Mouse (Mus musculus): ENCODE results near the gene Cdc6. TPM values are rescaled to one million over a fixed set of nuclear protein-coding genes. Genes with fewer than 3 reads are reported as not detected.

Gene Cdc6
- total RNA-seq, 2 experiments from 2014 or later, result 0.36 to 0.79 TPM

DNA sequence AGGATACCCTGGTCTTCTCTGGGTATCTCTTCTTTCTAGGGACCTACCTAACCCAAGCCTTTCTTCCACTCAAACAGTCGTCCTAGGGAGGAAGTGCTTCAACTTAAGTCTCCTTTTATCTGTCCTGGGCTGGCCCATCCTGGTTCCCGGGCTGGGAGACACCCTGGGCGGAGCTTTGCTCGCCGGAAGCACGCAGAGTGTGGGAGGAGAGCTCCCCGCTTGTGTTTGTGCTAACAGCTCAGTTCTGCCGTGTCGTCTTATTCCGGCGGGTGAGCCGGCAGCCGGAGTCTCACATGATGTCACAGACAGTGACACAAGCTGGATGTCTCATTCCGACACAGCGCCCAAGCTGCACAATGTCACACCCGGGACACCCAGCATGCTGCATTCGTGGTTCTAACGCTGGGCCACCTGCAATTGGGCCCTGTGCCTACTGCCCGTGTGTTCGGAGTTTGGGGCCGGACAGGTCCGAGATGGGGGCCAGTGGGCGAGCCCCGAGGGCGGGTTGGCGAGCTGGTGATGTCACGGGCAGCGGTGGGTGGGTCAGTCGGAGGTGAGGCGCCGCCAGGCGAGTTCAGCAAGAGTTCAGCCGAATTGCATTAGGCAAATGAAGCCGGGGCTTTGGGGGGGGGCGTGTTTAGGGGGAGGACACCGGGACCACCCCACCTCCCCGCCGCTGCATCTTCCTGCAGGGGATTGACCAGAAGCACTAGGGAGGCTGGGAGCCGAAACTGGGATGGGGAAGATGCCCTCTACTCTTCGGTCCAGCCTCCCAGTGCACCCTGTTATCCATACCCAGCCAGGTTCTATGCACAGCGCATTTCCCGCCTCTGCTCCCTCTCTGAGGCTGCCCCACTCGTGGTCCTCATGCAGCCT is 52.1 kb downstream of the Cdc6 start:
- peak in 1 of 2 experiments; percentile 72 for DNase-seq (ENCODE audit: low spot score in 2 of 2)

DNA sequence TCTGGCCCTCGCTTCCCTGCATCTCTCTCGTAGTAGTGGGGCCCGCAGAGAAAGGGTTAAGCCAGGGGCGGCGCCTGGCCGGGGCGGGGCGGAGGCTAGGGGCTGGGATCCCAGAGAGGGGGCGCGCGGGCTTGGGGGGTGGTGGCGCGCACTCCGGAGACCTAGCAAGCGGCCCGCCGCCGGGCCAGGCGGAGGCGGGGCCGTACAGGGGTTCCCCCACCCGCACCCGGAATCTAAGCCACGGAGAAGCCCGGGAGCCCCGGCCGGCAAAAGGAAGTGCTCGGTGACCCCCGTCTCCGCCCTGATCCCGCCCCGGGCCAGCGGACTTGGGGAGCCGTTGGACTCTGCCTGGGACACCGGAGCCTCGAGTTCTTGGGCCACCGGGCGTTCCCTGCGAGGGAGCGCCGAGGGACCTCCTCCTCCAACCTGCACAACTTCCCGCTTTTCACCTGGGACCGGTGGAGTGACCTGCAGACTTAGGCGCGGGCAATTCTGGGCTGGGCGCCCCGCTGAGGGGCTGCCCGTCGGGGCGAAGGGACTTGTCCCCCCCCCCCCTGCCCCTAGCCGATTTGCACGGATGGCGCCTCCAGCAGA is 52.8 kb downstream of the Cdc6 start:
- DNase-seq (ENCODE audit: low spot score in 2 of 2), result peak in 1 of 2 experiments; percentile 32

DNA sequence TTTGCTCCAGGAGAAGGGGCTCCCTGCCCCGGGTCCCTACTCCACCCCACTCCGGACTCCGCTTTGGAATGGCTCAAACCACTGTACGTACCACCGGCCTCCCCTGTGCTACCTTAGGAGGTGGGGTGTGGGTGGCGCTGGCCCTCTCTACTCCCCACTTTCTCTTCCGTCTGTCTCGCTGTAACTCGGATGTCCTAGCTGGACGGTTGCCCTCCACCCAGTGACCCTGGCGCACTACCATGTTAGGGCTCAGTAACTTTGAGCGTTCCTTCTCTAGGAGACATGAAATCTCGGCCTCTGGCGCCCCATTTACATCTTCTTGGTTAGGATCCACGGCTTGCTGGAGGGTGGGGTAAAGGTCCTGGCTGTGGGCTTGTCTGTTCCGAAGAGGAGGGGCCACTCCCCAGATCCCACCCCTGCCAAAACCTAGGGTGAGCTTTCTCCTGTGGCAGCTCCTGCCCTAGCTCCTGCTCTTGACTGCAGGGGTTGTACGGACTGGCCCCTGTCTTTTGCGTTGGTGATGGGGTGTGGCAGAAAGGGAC is 53.5 kb downstream of the Cdc6 start:
- no peak for DNase-seq (ENCODE audit: low spot score in 2 of 2)

DNA sequence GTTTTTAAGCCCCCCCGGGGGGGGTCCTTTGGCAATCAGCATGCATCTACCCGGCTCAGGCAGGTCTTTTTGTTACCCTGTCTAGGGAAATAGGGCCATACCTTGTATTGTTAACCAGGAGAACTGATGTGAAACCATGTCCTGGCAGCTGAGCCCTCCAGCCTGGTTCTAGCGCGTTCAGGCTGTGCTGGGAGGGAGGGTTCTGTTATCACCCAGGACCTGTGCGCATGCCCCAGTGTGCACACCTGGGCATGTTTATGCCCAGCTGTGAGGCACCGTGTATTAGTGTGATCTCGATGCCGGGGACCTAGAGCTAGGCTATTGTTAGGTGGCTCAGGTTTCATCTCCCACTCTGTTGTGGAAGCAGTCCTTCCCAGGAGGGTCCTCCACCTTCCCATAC is 54.2 kb downstream of the Cdc6 start:
- no peak for DNase-seq (ENCODE audit: low spot score in 2 of 2)

DNA sequence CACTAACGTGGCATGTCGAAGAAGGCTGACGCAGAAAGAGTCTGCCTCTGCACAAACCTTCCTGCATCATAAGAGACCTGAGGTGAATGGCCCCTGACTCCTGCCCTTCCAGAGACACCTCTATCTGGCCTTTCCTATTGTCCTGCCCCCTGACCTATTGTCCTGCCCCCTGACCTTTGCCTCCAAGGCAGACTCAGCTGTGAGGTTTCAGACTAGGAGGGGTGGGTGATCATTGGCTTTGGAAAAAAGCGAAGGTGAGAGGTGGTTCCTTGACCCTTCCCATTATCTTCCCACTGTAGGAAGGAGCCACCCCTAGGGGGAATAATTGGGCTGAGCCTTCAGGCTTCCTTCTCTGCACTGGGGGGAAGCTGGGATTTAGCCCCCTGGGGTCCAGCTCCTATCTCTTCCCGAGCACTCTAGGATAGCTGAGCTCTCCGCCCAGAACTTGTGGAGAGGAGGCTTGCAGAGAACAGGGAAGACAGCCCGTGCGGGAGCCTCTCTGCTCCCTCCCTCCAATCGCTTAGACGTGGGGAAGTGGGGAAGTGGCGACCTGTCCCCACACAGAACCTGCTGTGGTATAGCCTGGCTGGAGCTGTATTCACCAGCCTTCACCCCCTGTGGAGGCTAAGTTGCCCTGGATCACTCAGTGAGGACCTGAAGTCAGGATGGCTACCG is 55.0 kb downstream of the Cdc6 start:
- no peak for DNase-seq (ENCODE audit: low spot score in 2 of 2)

DNA sequence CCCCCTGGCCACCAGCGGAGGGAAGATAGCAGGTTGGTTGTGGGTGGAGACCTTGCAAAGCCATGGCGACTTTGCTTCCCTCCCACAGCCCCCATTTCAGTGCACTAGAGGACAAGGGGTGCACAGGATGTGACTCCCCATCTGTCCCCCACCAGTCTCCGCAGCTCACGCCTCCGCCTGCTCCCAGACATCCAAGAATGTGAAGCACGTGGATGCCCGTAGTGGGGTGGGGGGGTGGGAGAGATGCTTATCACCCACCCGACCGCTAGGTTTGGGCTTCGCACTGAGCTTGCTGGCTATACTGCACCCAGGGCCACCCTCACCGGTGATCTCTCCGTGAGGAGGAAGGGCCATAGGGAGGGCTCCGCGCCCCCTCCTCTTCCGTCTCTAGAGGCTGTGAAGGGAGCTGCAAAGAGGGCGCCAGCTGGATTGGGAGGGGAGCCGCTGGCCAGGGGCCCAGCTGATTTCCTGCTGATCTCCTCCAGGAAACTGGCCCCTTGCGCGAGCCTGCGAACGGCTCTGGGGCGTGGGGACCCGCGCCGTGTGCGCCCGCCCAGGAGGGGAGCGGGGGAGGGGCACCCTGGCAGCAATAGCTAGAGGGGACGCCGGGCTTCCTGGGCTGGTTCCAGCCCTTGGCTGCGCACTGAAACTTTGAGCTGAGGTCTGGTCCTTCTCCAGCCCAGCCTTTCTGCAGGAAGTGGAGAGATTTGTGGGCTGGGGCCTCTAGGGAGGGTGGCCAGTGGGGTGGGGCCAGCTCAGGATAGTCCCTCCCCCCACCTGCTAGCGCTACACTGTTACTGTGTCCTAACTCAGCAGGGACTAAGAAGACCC is 55.8 kb downstream of the Cdc6 start:
- DNase-seq (ENCODE audit: low spot score in 2 of 2), result peak in 1 of 2 experiments; percentile 41

DNA sequence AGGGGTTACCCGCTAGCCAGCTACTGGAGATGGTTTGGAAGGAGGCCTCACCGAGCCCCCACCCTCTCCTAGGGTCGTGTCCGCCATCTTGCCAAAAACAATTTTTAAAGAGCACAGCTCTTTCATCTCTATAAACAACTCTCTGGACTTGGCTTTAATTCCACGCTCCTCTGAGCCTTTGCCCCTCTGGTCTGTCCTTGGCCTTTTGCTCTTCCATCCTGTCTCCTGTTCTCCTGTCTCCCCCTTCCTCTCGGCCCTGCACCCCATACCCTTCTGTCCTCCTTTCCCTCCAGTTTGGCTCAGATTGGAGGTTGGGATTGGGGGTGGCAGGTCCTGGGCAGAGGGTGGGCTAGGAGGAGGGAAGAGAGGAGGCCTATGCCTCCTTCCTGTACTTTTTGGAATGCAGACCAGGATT is 56.6 kb downstream of the Cdc6 start:
- no peak for DNase-seq (ENCODE audit: low spot score in 2 of 2)

DNA sequence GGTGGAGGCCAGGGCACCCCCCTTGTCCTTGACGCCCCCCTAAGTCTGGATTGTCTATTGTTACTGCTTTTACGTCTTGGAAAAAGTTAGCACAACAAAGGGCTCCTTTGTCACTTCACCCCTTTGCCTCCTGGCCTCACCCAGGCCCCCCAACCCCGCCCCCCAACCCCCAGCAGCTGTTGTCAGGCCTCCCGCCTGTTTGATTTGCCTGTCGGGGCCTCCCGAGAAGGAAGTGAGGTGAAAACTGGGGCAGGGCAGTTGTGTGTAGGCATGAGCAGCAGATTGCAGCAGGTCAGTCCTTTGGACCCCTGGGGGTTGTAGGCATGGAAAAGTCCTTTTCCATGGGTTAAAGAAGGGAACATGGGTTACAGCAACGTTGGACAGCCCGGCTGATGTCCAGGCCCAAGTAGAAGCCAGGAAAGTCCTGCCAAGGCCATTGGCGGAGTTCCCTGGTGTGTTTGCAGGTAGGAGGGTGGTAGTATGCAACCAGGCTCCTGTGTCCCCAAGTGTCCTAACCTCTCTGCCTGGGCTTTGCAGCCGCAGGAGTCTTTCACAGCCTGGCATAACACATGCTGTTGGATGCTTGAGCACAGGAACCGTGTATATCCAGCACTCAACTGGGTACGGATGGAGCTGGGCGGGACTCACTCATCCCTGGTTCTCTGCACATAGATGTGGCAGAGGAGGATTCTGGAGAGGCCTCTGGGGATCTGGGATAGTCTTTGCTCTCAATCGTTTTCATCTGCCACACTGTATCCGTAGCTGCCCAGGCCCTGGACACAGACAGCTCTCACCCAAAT is 57.2 kb downstream of the Cdc6 start:
- no peak for DNase-seq (ENCODE audit: low spot score in 2 of 2)

DNA sequence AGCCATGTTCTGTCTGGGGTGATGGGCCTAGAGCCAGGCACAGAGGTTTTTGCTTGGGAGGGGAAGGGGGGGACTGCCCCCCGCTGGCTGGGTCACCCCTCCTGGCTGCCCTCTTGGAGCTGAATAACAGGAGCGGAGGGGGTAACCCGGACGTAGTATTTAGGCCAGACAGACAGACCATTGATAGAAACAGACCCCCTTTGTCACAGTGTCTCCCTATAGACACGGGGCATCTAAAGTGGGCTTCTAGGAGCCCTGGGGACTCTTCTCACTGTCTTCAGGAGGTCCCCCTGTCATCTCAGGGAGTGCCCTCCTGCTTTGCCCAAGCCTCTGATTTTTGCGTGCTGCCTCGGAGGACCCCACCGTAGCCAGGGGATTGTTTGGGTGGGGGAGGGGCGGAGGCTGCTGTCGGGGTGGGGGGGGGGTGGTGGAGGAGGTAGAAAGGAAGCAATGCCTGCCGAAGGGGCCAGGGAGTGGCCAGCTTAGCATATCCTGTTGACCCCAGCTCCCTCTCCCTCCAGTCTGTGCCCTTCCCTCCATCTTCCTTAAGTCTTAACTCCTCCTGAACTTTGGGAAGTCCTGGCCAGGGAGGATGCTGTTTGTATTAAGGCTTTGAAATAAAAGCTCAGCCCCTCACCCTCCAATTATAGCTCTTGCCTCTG is 57.9 kb downstream of the Cdc6 start:
- DNase-seq (ENCODE audit: low spot score in 2 of 2), result no peak

DNA sequence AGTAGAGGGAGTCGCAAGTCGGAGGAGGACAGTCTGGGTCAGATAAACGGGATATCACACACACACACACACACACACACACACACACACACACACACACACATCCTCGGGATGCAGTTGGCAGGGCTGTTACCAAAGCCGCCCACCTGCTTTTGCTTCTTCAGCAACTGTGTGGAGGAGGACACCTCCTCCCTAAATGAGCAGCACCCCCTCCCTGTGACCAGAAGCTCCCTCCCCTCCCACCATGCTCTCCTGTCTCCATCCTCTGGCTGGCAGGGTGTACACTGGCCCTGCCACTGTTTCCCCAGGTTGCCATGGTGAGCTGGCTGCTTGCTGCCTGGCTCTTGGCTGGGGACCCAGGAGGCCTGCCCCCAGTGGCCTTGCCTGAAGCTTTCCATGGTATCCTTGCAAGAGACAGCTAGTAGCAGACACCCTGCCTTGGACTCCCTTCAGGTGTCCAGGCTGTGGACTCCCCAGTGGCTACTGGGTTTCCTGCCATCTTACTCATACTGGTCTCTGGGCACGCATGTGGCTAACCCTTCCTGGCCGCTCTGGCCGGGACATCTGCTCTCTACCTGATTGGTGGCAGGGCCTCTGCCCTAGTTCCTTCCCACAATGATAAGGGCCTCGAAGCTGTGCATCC is 59.0 kb downstream of the Cdc6 start:
- peak in 1 of 2 experiments; percentile 79 for DNase-seq (ENCODE audit: low spot score in 2 of 2)

DNA sequence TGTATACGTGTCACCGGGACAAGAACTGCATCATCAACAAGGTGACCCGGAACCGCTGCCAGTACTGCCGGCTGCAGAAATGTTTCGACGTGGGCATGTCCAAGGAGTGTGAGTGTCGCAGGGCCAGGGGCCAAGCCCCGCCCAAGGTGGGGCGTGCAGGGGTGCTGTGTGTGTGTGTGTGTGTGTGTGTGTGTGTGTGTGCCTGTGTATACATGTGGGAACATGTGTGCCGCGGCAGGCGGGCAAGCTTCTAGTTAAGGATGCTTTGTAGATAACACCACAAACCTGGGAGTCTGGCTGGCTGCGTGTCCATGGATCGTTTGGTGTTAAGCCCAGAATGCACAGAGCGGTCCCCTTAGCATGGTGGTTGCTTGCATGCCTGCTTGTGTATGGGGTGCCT is 60.5 kb downstream of the Cdc6 start:
- no peak for DNase-seq (ENCODE audit: low spot score in 2 of 2)

DNA sequence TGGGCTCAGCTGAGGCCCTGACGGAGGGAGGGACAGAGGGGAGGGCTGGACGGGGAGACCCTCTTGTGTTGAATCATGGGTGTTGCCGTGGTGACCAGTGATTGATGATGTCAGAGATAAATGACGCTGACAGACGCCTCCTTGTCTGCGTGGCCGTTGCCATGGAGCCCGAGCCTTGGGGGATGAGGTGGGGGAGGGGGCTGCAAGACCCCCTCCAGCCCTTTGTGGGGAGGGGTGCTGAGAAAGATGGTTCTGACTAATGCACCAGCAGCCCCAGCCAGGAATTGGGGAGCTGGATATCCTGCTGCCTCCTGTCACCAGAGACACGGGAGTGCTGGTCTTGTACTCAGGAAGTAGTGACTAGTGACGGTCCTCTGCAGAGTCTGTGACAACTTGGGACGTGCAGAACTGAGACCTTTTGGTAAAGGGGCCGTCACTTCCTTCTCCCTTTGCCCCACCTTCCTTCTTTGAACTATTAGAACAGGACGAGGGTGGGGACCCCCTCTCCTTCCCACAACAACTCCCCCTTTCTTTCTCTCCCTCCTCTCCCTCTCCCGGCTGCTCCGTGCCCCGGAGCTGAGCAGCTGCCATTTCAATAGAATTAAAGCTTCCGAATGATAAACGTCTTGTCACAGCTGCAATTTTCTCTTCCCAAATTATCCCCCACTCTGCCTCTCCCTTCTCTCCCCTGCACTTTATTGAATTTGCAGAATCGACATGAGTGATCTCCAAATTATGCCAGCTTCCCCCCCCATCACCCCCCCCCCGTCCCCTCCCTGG is 61.3 kb downstream of the Cdc6 start:
- DNase-seq (ENCODE audit: low spot score in 2 of 2), result no peak

DNA sequence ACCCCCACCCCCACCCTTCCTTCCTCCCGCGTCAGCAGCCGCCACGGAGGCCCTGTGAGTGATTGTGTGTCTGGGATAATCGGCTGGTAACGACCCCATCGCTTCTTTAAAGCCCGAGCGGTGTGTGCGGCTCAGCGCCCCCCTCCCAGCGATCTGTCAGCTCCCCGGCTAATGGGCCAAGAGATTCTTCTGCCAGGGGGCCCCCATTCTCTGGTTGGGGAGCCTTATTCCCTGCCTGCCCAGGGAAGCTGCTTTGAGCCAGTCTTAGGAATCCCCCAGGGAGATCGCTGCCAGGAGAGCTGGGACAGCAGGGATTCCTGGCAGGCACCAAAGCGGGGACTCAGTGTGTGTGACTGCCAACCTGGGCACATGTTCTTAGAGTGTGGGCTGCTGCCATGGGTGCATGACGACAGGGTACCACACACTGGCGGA is 61.9 kb downstream of the Cdc6 start:
- DNase-seq (ENCODE audit: low spot score in 2 of 2), result peak; percentile 79 to 87

DNA sequence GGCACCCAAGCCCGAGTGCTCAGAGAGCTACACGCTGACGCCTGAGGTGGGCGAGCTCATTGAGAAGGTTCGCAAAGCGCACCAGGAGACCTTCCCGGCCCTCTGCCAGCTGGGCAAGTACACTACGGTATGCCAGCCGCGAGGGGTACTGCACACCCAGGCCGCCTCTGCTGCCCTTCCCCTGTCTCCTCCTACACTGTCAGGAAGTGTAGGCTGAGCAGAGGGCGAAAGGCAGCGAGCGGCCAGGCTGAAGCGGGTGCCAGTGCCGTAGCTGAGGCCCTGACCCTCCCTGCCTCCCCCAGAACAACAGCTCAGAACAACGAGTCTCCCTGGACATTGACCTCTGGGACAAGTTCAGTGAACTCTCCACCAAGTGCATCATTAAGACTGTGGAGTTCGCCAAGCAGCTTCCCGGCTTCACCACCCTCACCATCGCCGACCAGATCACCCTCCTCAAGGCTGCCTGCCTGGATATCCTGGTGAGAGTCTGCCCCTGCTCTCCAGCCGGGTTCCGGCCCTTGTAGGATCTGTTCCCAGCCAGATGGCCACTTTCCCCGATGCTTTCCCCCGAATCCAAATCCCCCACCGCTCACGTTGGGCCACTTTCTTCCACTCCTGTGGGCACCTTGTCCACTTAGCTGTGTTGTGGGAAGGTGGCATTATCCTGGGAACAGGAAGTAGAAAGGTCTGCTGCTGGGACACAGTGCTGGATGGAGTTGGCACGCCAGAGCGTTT is 62.8 kb downstream of the Cdc6 start:
- DNase-seq (ENCODE audit: low spot score in 2 of 2), result peak in 1 of 2 experiments; percentile 9

DNA sequence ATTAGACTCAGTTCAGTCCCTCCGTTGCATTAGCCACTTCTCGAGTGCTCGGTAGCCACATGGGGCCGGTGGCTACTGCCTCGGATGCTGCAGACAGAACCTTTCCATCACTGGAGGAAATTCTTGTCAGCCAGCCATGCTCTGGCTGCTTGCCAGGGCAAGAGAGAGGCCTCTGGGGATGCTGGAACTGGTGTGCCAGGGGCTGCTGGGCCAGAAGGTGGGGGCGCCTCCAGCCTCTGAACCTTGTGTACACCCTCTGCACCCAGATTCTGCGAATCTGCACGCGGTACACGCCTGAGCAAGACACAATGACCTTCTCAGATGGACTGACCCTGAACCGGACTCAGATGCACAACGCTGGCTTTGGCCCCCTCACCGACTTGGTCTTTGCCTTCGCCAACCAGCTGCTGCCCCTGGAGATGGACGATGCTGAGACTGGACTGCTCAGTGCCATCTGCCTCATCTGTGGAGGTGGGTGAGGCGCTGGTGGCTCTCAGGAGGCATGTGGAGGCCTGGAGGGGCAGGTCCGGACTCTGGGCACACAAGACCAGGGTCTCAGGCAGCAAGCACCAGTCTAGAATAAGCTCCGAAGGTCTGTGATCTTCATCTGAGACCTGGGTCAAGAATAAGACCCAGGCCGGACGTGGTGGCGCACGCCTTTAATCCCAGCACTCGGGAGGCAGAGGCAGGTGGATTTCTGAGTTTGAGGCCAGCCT is 63.9 kb downstream of the Cdc6 start:
- DNase-seq (ENCODE audit: low spot score in 2 of 2), result peak in 1 of 2 experiments; percentile 46

DNA sequence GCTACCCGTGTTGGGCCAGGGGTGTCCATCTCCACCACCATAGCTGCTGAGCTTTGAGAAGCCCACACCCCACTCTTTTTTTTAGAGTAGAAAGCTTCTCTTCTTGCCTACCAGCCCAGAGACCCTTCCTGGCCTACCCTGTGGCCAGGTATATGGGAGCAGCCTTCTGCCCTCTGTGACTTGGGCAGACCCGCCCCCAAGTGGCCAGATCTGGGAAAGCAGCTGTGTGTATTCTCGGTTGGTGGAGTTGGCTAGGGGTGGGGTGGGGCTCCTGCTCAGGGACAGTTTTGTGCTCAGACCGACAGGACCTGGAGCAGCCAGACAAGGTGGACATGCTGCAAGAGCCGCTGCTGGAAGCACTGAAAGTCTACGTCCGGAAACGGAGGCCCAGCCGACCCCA is 64.6 kb downstream of the Cdc6 start:
- DNase-seq (ENCODE audit: low spot score in 2 of 2), result peak in 1 of 2 experiments; percentile 85

All from layer of hippocampus, adult 18-20 months (tissue).